Mouse (Mus musculus): ENCODE data around the gene Prpf39. TPM values are rescaled to one million over a fixed set of nuclear protein-coding genes. Genes with fewer than 3 reads are reported as not detected.

Prpf39 gene
- polyA plus RNA-seq, 1 experiment, result 4.3 TPM

GRCm38 (mm10) chr12:65076906-65077305 lies 40.8 kb downstream of the Prpf39 start:
- Histone ChIP-seq H3K4me3 (ENCODE audit: insufficient read depth, poor library complexity, severe bottlenecking) (no peak overlapping the region), H3ac (ENCODE audit: control insufficient read depth, insufficient read length, low read depth) (no peak overlapping the region), H3K36me3 (ENCODE audit: control insufficient read depth, insufficient read depth) (peaks cover 13% of the 10 kb centered on the region), H3K27me3 (ENCODE audit: control insufficient read depth, insufficient read depth, insufficient read length) (no peaks in the 10 kb centered on the region), H3K79me3 (ENCODE audit: low read depth) (peaks cover 16% of the 10 kb centered on the region), H3K79me2 (ENCODE audit: control insufficient read depth, insufficient read depth) (peaks cover 41% of the 10 kb centered on the region)
- TF ChIP-seq MAX (IDR thresholded peaks at IDR 0.05) (no peak), MYOD1 (IDR thresholded peaks at IDR 0.05; ENCODE audit: control insufficient read depth, insufficient read length, low read depth) (no peak), USF1 (IDR thresholded peaks at IDR 0.05; ENCODE audit: low read depth) (no peak)

- no peak for TF ChIP-seq MYOG (IDR thresholded peaks at IDR 0.05; ENCODE audit: control insufficient read depth, extremely low read depth, insufficient read length)
- Histone ChIP-seq H3ac (ENCODE audit: control insufficient read depth, insufficient read length, low read depth) (no peak overlapping the region), H3K36me3 (ENCODE audit: control insufficient read depth, insufficient read depth) (peaks cover 36% of the 10 kb centered on the region)
These were observed 72.6 kb downstream of the Prpf39 start for GRCm38 (mm10) chr12:65108746-65109145.

GRCm38 (mm10) chr12:65111503-65111902 lies 75.4 kb downstream of the Prpf39 start:
- H3K36me3 ChIP-seq (ENCODE audit: control insufficient read depth, insufficient read depth), result peaks cover 28% of the 10 kb centered on the region
- no peaks in the 10 kb centered on the region for H3K27me3 ChIP-seq (ENCODE audit: control insufficient read depth, insufficient read depth, insufficient read length)
- no peaks in the 10 kb centered on the region for H3K79me3 ChIP-seq (ENCODE audit: low read depth)
- TF ChIP-seq MYOD1 (IDR thresholded peaks at IDR 0.05; ENCODE audit: control insufficient read depth, insufficient read length, low read depth) (no peak), CTCF (IDR thresholded peaks at IDR 0.05; ENCODE audit: control insufficient read depth, insufficient read depth, insufficient read length) (no peak), MAX (IDR thresholded peaks at IDR 0.05) (no peak), MYOG (IDR thresholded peaks at IDR 0.05; ENCODE audit: control insufficient read depth, extremely low read depth, insufficient read length) (no peak), USF1 (IDR thresholded peaks at IDR 0.05; ENCODE audit: low read depth) (no peak)
- H3K79me2 ChIP-seq (ENCODE audit: control insufficient read depth, insufficient read depth), result no peaks in the 10 kb centered on the region
- H3ac ChIP-seq (ENCODE audit: control insufficient read depth, insufficient read length, low read depth), result no peak overlapping the region
- no peak overlapping the region for H3K4me3 ChIP-seq (ENCODE audit: insufficient read depth, poor library complexity, severe bottlenecking)

More at GRCm38 (mm10) chr12:65108746-65109145, 72.6 kb downstream of the Prpf39 start:
- Histone ChIP-seq H3K79me2 (ENCODE audit: control insufficient read depth, insufficient read depth) (no peaks in the 10 kb centered on the region), H3K27me3 (ENCODE audit: control insufficient read depth, insufficient read depth, insufficient read length) (no peaks in the 10 kb centered on the region), H3K79me3 (ENCODE audit: low read depth) (no peaks in the 10 kb centered on the region), H3K4me3 (ENCODE audit: insufficient read depth, poor library complexity, severe bottlenecking) (no peak overlapping the region)

- no peaks in the 10 kb centered on the region for H3K79me2 ChIP-seq (ENCODE audit: control insufficient read depth, insufficient read depth)
- no peak overlapping the region for H3K4me3 ChIP-seq (ENCODE audit: insufficient read depth, poor library complexity, severe bottlenecking)
- no peaks in the 10 kb centered on the region for H3K79me3 ChIP-seq (ENCODE audit: low read depth)
- H3K27me3 ChIP-seq (ENCODE audit: control insufficient read depth, insufficient read depth, insufficient read length), result no peaks in the 10 kb centered on the region
- TF ChIP-seq MAX (IDR thresholded peaks at IDR 0.05) (no peak), CTCF (IDR thresholded peaks at IDR 0.05; ENCODE audit: control insufficient read depth, insufficient read depth, insufficient read length) (no peak), FOSL1 (IDR thresholded peaks at IDR 0.05; ENCODE audit: insufficient read depth, low read length, poor library complexity, severe bottlenecking) (no peak), MYOG (IDR thresholded peaks at IDR 0.05; ENCODE audit: control insufficient read depth, extremely low read depth, insufficient read length) (no peak), CEBPB (IDR thresholded peaks at IDR 0.05; ENCODE audit: low read depth) (no peak)
- peaks cover 27% of the 10 kb centered on the region for H3K36me3 ChIP-seq (ENCODE audit: control insufficient read depth, insufficient read depth)
- no peak overlapping the region for H3ac ChIP-seq (ENCODE audit: control insufficient read depth, insufficient read length, low read depth)
These were observed 76.7 kb downstream of the Prpf39 start for GRCm38 (mm10) chr12:65112811-65113210.

Other genes starting within 250 kb of the Prpf39 start
- gene Gm527, start 118.4 kb upstream of the Prpf39 start, polyA plus RNA-seq (2012; fragmentation: generic; extraction: Trizol), result 1.5 TPM
- 0.77 TPM for gene Klhl28, start 70.8 kb upstream of the Prpf39 start, polyA plus RNA-seq (2012; fragmentation: generic; extraction: Trizol)
- 3.9 TPM for gene Togaram1, start 70.5 kb upstream of the Prpf39 start, polyA plus RNA-seq (2012; fragmentation: generic; extraction: Trizol)
- 72.5 TPM for gene Fkbp3, start 37.7 kb downstream of the Prpf39 start, polyA plus RNA-seq (2012; fragmentation: generic; extraction: Trizol)
- 2.3 TPM for gene Fancm, start 39.3 kb downstream of the Prpf39 start, polyA plus RNA-seq (2012; fragmentation: generic; extraction: Trizol)
- gene Mis18bp1, start 136.3 kb downstream of the Prpf39 start, polyA plus RNA-seq (2012; fragmentation: generic; extraction: Trizol), result 3.7 TPM
- not detected for gene Wdr20rt, start 189.2 kb downstream of the Prpf39 start, polyA plus RNA-seq (2012; fragmentation: generic; extraction: Trizol)

Measured in C2C12 (cell line).